Mouse (Mus musculus) heart, embryonic 11.5 days (tissue): ENCODE data around the gene Ice2. TPM values are rescaled to one million over a fixed set of nuclear protein-coding genes. Genes with fewer than 3 reads are reported as not detected.

ENCODE experiments used
- ATAC-seq: fragments of 200-750 bp; cut with Nextera tagmentation; replicated peaks from 2 replicates; pipeline ENCODE4 v1.8.0; 2017; ENCODE audit warnings: moderate library complexity; ENCODE audit not compliant: insufficient number of reproducible peaks, low FRiP score, low TSS enrichment
- H3K27ac ChIP-seq: fragments of 300-500 bp; sonication (generic); 2 replicates; pipeline ENCODE4 v1.5.1; 2014; ENCODE audit warnings: mild to moderate bottlenecking, low read depth, low read length
- H3K27me3 ChIP-seq: fragments of 300-500 bp; sonication (generic); 2 replicates; pipeline ENCODE4 v1.6.1; 2014; ENCODE audit warnings: mild to moderate bottlenecking, low read length, mixed read lengths; ENCODE audit not compliant: control insufficient read depth, insufficient read depth
- H3K36me3 ChIP-seq: fragments of 300-500 bp; sonication (generic); 2 replicates; pipeline ENCODE4 v1.6.1; 2014; ENCODE audit warnings: mild to moderate bottlenecking, low read length, moderate library complexity, mixed read lengths; ENCODE audit not compliant: control insufficient read depth, insufficient read depth
- H3K4me1 ChIP-seq: fragments of 300-500 bp; sonication (generic); 2 replicates; pipeline ENCODE4 v1.6.1; 2014; ENCODE audit warnings: low read length; ENCODE audit not compliant: control insufficient read depth, insufficient read depth
- H3K4me2 ChIP-seq: fragments of 300-500 bp; sonication (generic); 2 replicates; pipeline ENCODE4 v1.6.1; 2014; ENCODE audit warnings: mild to moderate bottlenecking, moderate library complexity
- H3K4me3 ChIP-seq: fragments of 300-500 bp; sonication (generic); 2 replicates; pipeline ENCODE4 v1.5.1; 2014; ENCODE audit warnings: low read depth, low read length
- H3K9ac ChIP-seq: fragments of 300-500 bp; sonication (generic); 2 replicates; pipeline ENCODE4 v1.6.1; 2014; ENCODE audit warnings: mild to moderate bottlenecking, low read depth, low read length, moderate library complexity
- H3K9me3 ChIP-seq: fragments of 300-500 bp; sonication (generic); replicated peaks from 2 replicates; pipeline ENCODE4 v1.6.1; 2016; ENCODE audit warnings: low read length; ENCODE audit not compliant: control insufficient read depth
- WGBS: fragments of 180-500 bp; shearing (Covaris S2); extraction: QIAGEN DNeasy Blood & Tissue Kit; methylation state at CpG from one replicate; pipeline ENCODE4 v1.1.7; 2014; ENCODE audit not compliant: insufficient replicate concordance; 5-methylcytosine and 5-hydroxymethylcytosine counted together
- polyA plus RNA-seq: library from polyadenylated mRNA; unstranded; fragments of >200 nt; fragmentation: Nextera tagmentation; extraction: Ambion mirVana; gene quantifications from 2 replicates; pipeline ENCODE4 v1.2.1, GENCODE M21; 2014

Ice2 gene
- polyA plus RNA-seq, 1 experiment from 2014 or later, result 15.6 TPM

GRCm38 (mm10) chr9:69387296-69387695 is 10.4 kb upstream of the Ice2 start:
- H3K4me3 ChIP-seq, result no peak overlapping the region
- 71% methylated on average over 4 of the region's 4 CpGs for WGBS
- no peaks in the 10 kb centered on the region for H3K9me3 ChIP-seq
- no peak overlapping the region for H3K4me2 ChIP-seq
- H3K27me3 ChIP-seq, result no peaks in the 10 kb centered on the region
- no peak overlapping the region for H3K9ac ChIP-seq
- no peaks in the 10 kb centered on the region for H3K36me3 ChIP-seq
- no peak for ATAC-seq
- H3K27ac ChIP-seq, result no peak overlapping the region
- H3K4me1 ChIP-seq, result no peaks in the 10 kb centered on the region

GRCm38 (mm10) chr9:69390631-69391030 is 7.1 kb upstream of the Ice2 start:
- Histone ChIP-seq H3K36me3 (no peaks in the 10 kb centered on the region), H3K4me1 (no peaks in the 10 kb centered on the region), H3K27ac (no peak overlapping the region), H3K27me3 (no peaks in the 10 kb centered on the region), H3K4me2 (no peak overlapping the region), H3K9me3 (no peaks in the 10 kb centered on the region), H3K4me3 (no peak overlapping the region), H3K9ac (no peak overlapping the region)
- no peak for ATAC-seq
- 70% methylated on average over 4 of the region's 4 CpGs for WGBS

- ATAC-seq, result no peak
- 87% methylated on average over 5 of the region's 5 CpGs for WGBS
- no peaks in the 10 kb centered on the region for H3K9me3 ChIP-seq
- H3K4me1 ChIP-seq, result no peaks in the 10 kb centered on the region; the same call in 1 of the 2 replicates
- H3K36me3 ChIP-seq, result no peaks in the 10 kb centered on the region
- H3K27ac ChIP-seq, result no peak overlapping the region
- no peak overlapping the region for H3K4me3 ChIP-seq
- H3K27me3 ChIP-seq, result no peaks in the 10 kb centered on the region
- no peak overlapping the region for H3K9ac ChIP-seq
- no peak overlapping the region for H3K4me2 ChIP-seq
Measured at GRCm38 (mm10) chr9:69394234-69394633, 3.5 kb upstream of the Ice2 start.

- Histone ChIP-seq H3K27me3 (no peaks in the 10 kb centered on the region), H3K9me3 (no peaks in the 10 kb centered on the region), H3K4me2 (peak overlapping the region; percentile 88), H3K4me1 (no peaks in the 10 kb centered on the region; the same call in 1 of the 2 replicates), H3K9ac (peak overlapping the region; percentile 98), H3K4me3 (peak overlapping the region; percentile 82), H3K36me3 (no peaks in the 10 kb centered on the region), H3K27ac (peak overlapping the region; percentile 96; the same call in 1 of the 2 replicates)
- ATAC-seq, result peak; percentile 59; the same call in 1 of the 2 replicates
- 56% methylated on average over 2 of the region's 2 CpGs for WGBS
Measured at GRCm38 (mm10) chr9:69397432-69397759, 310 bp upstream of the Ice2 start.

GRCm38 (mm10) chr9:69398453-69398850 is 746 bp downstream of the Ice2 start:
- Histone ChIP-seq H3K36me3 (no peaks in the 10 kb centered on the region), H3K9ac (peak overlapping the region; percentile 98), H3K4me2 (peak overlapping the region; percentile 88), H3K27ac (peak overlapping the region; percentile 96), H3K4me1 (no peaks in the 10 kb centered on the region; the same call in 1 of the 2 replicates), H3K9me3 (no peaks in the 10 kb centered on the region), H3K4me3 (peak overlapping the region; percentile 82), H3K27me3 (no peaks in the 10 kb centered on the region)
- ATAC-seq, result no peak
- WGBS, result 16% methylated on average over 10 of the region's 10 CpGs

GRCm38 (mm10) chr9:69404671-69405070 is 7.0 kb downstream of the Ice2 start:
- H3K4me3 ChIP-seq, result no peak overlapping the region
- WGBS, result 78% methylated on average over 6 of the region's 6 CpGs

GRCm38 (mm10) chr9:69419476-69419875 is 21.8 kb downstream of the Ice2 start:
- no peak overlapping the region for H3K4me3 ChIP-seq
- 91% methylated on average over 1 of the region's 1 CpGs for WGBS
- H3K4me2 ChIP-seq, result no peak overlapping the region
- peaks cover 7% of the 10 kb centered on the region; the same call in 1 of the 2 replicates for H3K36me3 ChIP-seq
- H3K27me3 ChIP-seq, result no peaks in the 10 kb centered on the region
- H3K27ac ChIP-seq, result no peak overlapping the region
- H3K9me3 ChIP-seq, result no peaks in the 10 kb centered on the region
- no peaks in the 10 kb centered on the region for H3K4me1 ChIP-seq
- no peak overlapping the region for H3K9ac ChIP-seq
- no peak for ATAC-seq

More at GRCm38 (mm10) chr9:69404671-69405070, 7.0 kb downstream of the Ice2 start:
- Histone ChIP-seq H3K9me3 (no peaks in the 10 kb centered on the region), H3K36me3 (0 out of 2 replicates have a peak, but pooled peaks cover 2% of the 10 kb centered on the region), H3K27ac (no peak overlapping the region), H3K27me3 (no peaks in the 10 kb centered on the region), H3K9ac (no peak overlapping the region), H3K4me2 (no peak overlapping the region), H3K4me1 (no peaks in the 10 kb centered on the region)
- no peak for ATAC-seq

GRCm38 (mm10) chr9:69430531-69430930 is 32.8 kb downstream of the Ice2 start:
- Histone ChIP-seq H3K27me3 (no peaks in the 10 kb centered on the region), H3K9me3 (no peaks in the 10 kb centered on the region), H3K4me1 (peaks cover 8% of the 10 kb centered on the region), H3K27ac (no peak overlapping the region), H3K4me3 (no peak overlapping the region), H3K36me3 (peaks cover 16% of the 10 kb centered on the region), H3K4me2 (no peak overlapping the region), H3K9ac (no peak overlapping the region)
- 83% methylated on average over 3 of the region's 3 CpGs for WGBS
- no peak for ATAC-seq

GRCm38 (mm10) chr9:69431863-69432555 is 34.3 kb downstream of the Ice2 start:
- H3K4me3 ChIP-seq, result no peak overlapping the region
- no peaks in the 10 kb centered on the region for H3K9me3 ChIP-seq
- no peak overlapping the region for H3K4me2 ChIP-seq
- H3K27me3 ChIP-seq, result no peaks in the 10 kb centered on the region
- H3K27ac ChIP-seq, result 0 out of 2 replicates have a peak overlapping the region, but pooled peaks have one; percentile 22
- no peak for ATAC-seq
- peaks cover 8% of the 10 kb centered on the region for H3K4me1 ChIP-seq
- 40% methylated on average over 6 of the region's 6 CpGs for WGBS
- no peak overlapping the region for H3K9ac ChIP-seq
- H3K36me3 ChIP-seq, result peaks cover 12% of the 10 kb centered on the region; the same call in 1 of the 2 replicates
